Mouse (Mus musculus): ENCODE results near the gene Myo1f. TPM values are rescaled to one million over a fixed set of nuclear protein-coding genes. Genes with fewer than 3 reads are reported as not detected.

The Myo1f gene
- polyA plus RNA-seq (2014; fragmentation: Nextera tagmentation; extraction: Ambion mirVana), result 1.0 and 2.8 TPM in 2 replicates

- ATAC-seq (ENCODE audit: low read depth), result no peak
- Histone ChIP-seq H3K27me3 (ENCODE audit: control insufficient read depth, insufficient read depth, low read length) (no peaks in the 10 kb centered on the region), H3K27ac (ENCODE audit: low read depth, low read length) (no peak within 1 kb of the TSS), H3K36me3 (ENCODE audit: control insufficient read depth, insufficient read depth, low read length) (0 out of 2 replicates have a peak, but pooled peaks cover 7% of the 10 kb centered on the region), H3K9me3 (ENCODE audit: control insufficient read depth, low read length) (no peaks in the 10 kb centered on the region), H3K4me1 (ENCODE audit: control insufficient read depth, insufficient read depth, low read length) (no peaks in the 10 kb centered on the region), H3K9ac (replicated peaks; ENCODE audit: low read depth, low read length) (no peak within 1 kb of the TSS), H3K4me3 (ENCODE audit: low read depth, low read length) (no peak within 1 kb of the TSS), H3K4me2 (ENCODE audit: low read depth, low read length) (no peak within 1 kb of the TSS)
- whole genome bisulfite sequencing, result 39% methylated on average over 6 of the region's 6 CpGs
Observed at GRCm38 (mm10) chr17:33555223-33555855, at the start of gene Myo1f. Gene Myo1f (plus strand): TSS chr17:33555707.

- H3K9ac ChIP-seq (replicated peaks; ENCODE audit: low read depth, low read length), result no peak overlapping the region
- H3K9me3 ChIP-seq (ENCODE audit: control insufficient read depth, low read length), result no peaks in the 10 kb centered on the region
- H3K4me1 ChIP-seq (ENCODE audit: control insufficient read depth, insufficient read depth, low read length), result no peaks in the 10 kb centered on the region
- no peak overlapping the region for H3K27ac ChIP-seq (ENCODE audit: low read depth, low read length)
- H3K36me3 ChIP-seq (ENCODE audit: control insufficient read depth, insufficient read depth, low read length), result no peaks in the 10 kb centered on the region
- no peaks in the 10 kb centered on the region for H3K27me3 ChIP-seq (ENCODE audit: control insufficient read depth, insufficient read depth, low read length)
- no peak for ATAC-seq (ENCODE audit: low read depth)
- H3K4me3 ChIP-seq (ENCODE audit: low read depth, low read length), result no peak overlapping the region
- 100% methylated on average over 1 of the region's 1 CpGs for WGBS
- H3K4me2 ChIP-seq (ENCODE audit: low read depth, low read length), result no peak overlapping the region
Observed at GRCm38 (mm10) chr17:33508386-33508785, 47.1 kb upstream of the Myo1f start.

- Histone ChIP-seq H3K4me3 (ENCODE audit: low read depth, low read length) (no peak overlapping the region), H3K9ac (replicated peaks; ENCODE audit: low read depth, low read length) (no peak overlapping the region), H3K4me2 (ENCODE audit: low read depth, low read length) (no peak overlapping the region), H3K36me3 (ENCODE audit: control insufficient read depth, insufficient read depth, low read length) (no peaks in the 10 kb centered on the region), H3K27me3 (ENCODE audit: control insufficient read depth, insufficient read depth, low read length) (no peaks in the 10 kb centered on the region), H3K4me1 (ENCODE audit: control insufficient read depth, insufficient read depth, low read length) (no peaks in the 10 kb centered on the region), H3K27ac (ENCODE audit: low read depth, low read length) (no peak overlapping the region), H3K9me3 (ENCODE audit: control insufficient read depth, low read length) (no peaks in the 10 kb centered on the region)
- 74% methylated on average over 5 of the region's 5 CpGs for whole genome bisulfite sequencing
- no peak for ATAC-seq (ENCODE audit: low read depth)
Observed at GRCm38 (mm10) chr17:33510172-33510571, 45.3 kb upstream of the Myo1f start.

GRCm38 (mm10) chr17:33512441-33513415 lies 42.8 kb upstream of the Myo1f start:
- no peaks in the 10 kb centered on the region for H3K4me1 ChIP-seq (ENCODE audit: control insufficient read depth, insufficient read depth, low read length)
- WGBS, result 33% methylated on average over 2 of the region's 2 CpGs
- no peaks in the 10 kb centered on the region for H3K36me3 ChIP-seq (ENCODE audit: control insufficient read depth, insufficient read depth, low read length)
- ATAC-seq (ENCODE audit: low read depth), result no peak
- no peak overlapping the region for H3K4me3 ChIP-seq (ENCODE audit: low read depth, low read length)
- no peak overlapping the region for H3K27ac ChIP-seq (ENCODE audit: low read depth, low read length)
- H3K9ac ChIP-seq (replicated peaks; ENCODE audit: low read depth, low read length), result no peak overlapping the region
- H3K4me2 ChIP-seq (ENCODE audit: low read depth, low read length), result no peak overlapping the region
- no peaks in the 10 kb centered on the region for H3K27me3 ChIP-seq (ENCODE audit: control insufficient read depth, insufficient read depth, low read length)
- H3K9me3 ChIP-seq (ENCODE audit: control insufficient read depth, low read length), result no peaks in the 10 kb centered on the region

GRCm38 (mm10) chr17:33513874-33514273 lies 41.6 kb upstream of the Myo1f start:
- no peak overlapping the region for H3K4me3 ChIP-seq (ENCODE audit: low read depth, low read length)
- 86% methylated on average over 5 of the region's 5 CpGs for WGBS
- no peak overlapping the region for H3K9ac ChIP-seq (replicated peaks; ENCODE audit: low read depth, low read length)
- H3K27ac ChIP-seq (ENCODE audit: low read depth, low read length), result no peak overlapping the region
- H3K4me1 ChIP-seq (ENCODE audit: control insufficient read depth, insufficient read depth, low read length), result no peaks in the 10 kb centered on the region
- no peaks in the 10 kb centered on the region for H3K9me3 ChIP-seq (ENCODE audit: control insufficient read depth, low read length)
- no peaks in the 10 kb centered on the region for H3K36me3 ChIP-seq (ENCODE audit: control insufficient read depth, insufficient read depth, low read length)
- ATAC-seq (ENCODE audit: low read depth), result no peak
- no peaks in the 10 kb centered on the region for H3K27me3 ChIP-seq (ENCODE audit: control insufficient read depth, insufficient read depth, low read length)
- no peak overlapping the region for H3K4me2 ChIP-seq (ENCODE audit: low read depth, low read length)

GRCm38 (mm10) chr17:33520366-33520765 lies 35.1 kb upstream of the Myo1f start:
- Histone ChIP-seq H3K27me3 (ENCODE audit: control insufficient read depth, insufficient read depth, low read length) (no peaks in the 10 kb centered on the region), H3K4me2 (ENCODE audit: low read depth, low read length) (no peak overlapping the region), H3K27ac (ENCODE audit: low read depth, low read length) (no peak overlapping the region), H3K36me3 (ENCODE audit: control insufficient read depth, insufficient read depth, low read length) (no peaks in the 10 kb centered on the region), H3K4me3 (ENCODE audit: low read depth, low read length) (no peak overlapping the region), H3K4me1 (ENCODE audit: control insufficient read depth, insufficient read depth, low read length) (peaks cover 5% of the 10 kb centered on the region; the same call in 1 of the 2 replicates), H3K9ac (replicated peaks; ENCODE audit: low read depth, low read length) (no peak overlapping the region), H3K9me3 (ENCODE audit: control insufficient read depth, low read length) (no peaks in the 10 kb centered on the region)
- no peak for ATAC-seq (ENCODE audit: low read depth)
- WGBS, result 64% methylated on average over 1 of the region's 1 CpGs

GRCm38 (mm10) chr17:33523431-33523917 lies 32.0 kb upstream of the Myo1f start:
- H3K4me2 ChIP-seq (ENCODE audit: low read depth, low read length), result peak overlapping the region; percentile 65
- no peaks in the 10 kb centered on the region for H3K27me3 ChIP-seq (ENCODE audit: control insufficient read depth, insufficient read depth, low read length)
- H3K9me3 ChIP-seq (ENCODE audit: control insufficient read depth, low read length), result no peaks in the 10 kb centered on the region
- peaks cover 5% of the 10 kb centered on the region; the same call in 1 of the 2 replicates for H3K4me1 ChIP-seq (ENCODE audit: control insufficient read depth, insufficient read depth, low read length)
- peak overlapping the region; percentile 76 for H3K9ac ChIP-seq (replicated peaks; ENCODE audit: low read depth, low read length)
- no peak overlapping the region; the same call in 1 of the 2 replicates for H3K27ac ChIP-seq (ENCODE audit: low read depth, low read length)
- H3K36me3 ChIP-seq (ENCODE audit: control insufficient read depth, insufficient read depth, low read length), result no peaks in the 10 kb centered on the region
- ATAC-seq (ENCODE audit: low read depth), result peak; percentile 58
- 2% methylated on average over 11 of the region's 13 CpGs for WGBS
- peak overlapping the region; percentile 67 for H3K4me3 ChIP-seq (ENCODE audit: low read depth, low read length)

- H3K9me3 ChIP-seq (ENCODE audit: control insufficient read depth, low read length), result no peaks in the 10 kb centered on the region
- H3K4me3 ChIP-seq (ENCODE audit: low read depth, low read length), result peak within 1 kb of the TSS; percentile 67
- H3K27me3 ChIP-seq (ENCODE audit: control insufficient read depth, insufficient read depth, low read length), result no peaks in the 10 kb centered on the region
- ATAC-seq (ENCODE audit: low read depth), result peak; percentile 75
- H3K27ac ChIP-seq (ENCODE audit: low read depth, low read length), result peak within 1 kb of the TSS; percentile 57
- H3K36me3 ChIP-seq (ENCODE audit: control insufficient read depth, insufficient read depth, low read length), result peaks cover 5% of the 10 kb centered on the region; the same call in 1 of the 2 replicates
- peaks cover 5% of the 10 kb centered on the region; the same call in 1 of the 2 replicates for H3K4me1 ChIP-seq (ENCODE audit: control insufficient read depth, insufficient read depth, low read length)
- H3K4me2 ChIP-seq (ENCODE audit: low read depth, low read length), result peak within 1 kb of the TSS; percentile 65
- under 1% methylated on average over 40 of the region's 44 CpGs for WGBS
- H3K9ac ChIP-seq (replicated peaks; ENCODE audit: low read depth, low read length), result peak within 1 kb of the TSS; percentile 76
Observed at GRCm38 (mm10) chr17:33523918-33524755, 31.4 kb upstream of the Myo1f start, which contains the start of gene Adamts10. Gene Adamts10 (plus strand): TSS chr17:33524204.
